Mouse (Mus musculus): ENCODE measurements at regions not wholly inside any gene's neighbourhood (a gene's known extent, or its start where the extent isn't known, plus 50 kb on each side); places are given as distances from the start of the nearest gene placed in this dataset.

DNA sequence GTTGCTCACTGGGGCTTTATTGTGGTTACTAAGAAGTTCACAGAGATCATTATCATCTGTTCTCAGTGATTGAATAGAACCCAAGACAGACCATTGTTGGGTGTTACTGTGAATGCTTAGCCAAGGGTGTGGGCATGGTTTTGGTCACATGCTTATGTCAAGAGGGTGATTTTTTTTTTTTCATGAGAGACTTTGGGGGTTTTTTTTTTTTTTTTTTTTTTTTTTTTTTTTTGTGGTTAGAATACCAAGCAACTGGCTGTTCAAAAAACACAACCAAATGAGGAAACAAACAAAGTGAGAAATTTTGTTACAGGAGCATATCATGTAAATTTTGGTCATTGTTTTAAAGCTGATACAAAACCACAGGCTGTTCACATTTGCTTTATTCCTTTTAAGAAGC lies 466.4 kb upstream of the Nr3c2 start:
- TF ChIP-seq CTCF (conservative IDR thresholded peaks at IDR 0.05; ENCODE audit: insufficient read depth, insufficient read length, low read depth, low read length) = no peak
- TF ChIP-seq POLR2A (IDR thresholded peaks at IDR 0.05; ENCODE audit: low read depth, low read length) = no peak
- Histone ChIP-seq H3K27me3 (replicated peaks; ENCODE audit: control insufficient read depth, insufficient read depth, low read length) (no peaks in the 10 kb centered on the region), H3K4me1 (ENCODE audit: control insufficient read depth, insufficient read depth, low read length) (no peaks in the 10 kb centered on the region), H3K36me3 (ENCODE audit: control insufficient read depth, insufficient read depth, low read length) (no peaks in the 10 kb centered on the region), H3K27ac (ENCODE audit: insufficient read depth, low read depth, low read length) (no peak overlapping the region), H3K4me3 (ENCODE audit: insufficient read depth, low read depth, low read length) (no peak overlapping the region)
- no peak for DNase-seq

DNA sequence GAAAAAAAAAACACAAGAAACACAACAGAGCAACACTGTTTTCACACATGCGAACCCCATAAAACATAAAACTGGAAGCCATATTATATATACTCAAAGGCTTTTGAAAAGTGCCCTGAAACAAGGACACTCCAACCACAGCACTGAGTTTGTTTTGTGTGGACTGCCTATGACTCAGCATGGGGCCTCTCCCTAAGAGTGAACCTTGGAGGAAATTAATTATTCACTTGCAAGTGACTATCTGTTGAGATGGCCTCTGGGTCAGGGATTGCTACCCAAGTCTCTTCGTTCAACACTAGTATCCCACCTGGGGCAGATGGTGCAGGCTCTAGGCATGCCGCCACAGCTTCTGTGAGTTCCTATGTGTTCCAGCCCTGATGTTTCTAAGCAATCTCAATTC lies 461.3 kb upstream of the Nr3c2 start:
- no peaks in the 10 kb centered on the region for H3K36me3 ChIP-seq (ENCODE audit: control insufficient read depth, insufficient read depth, low read length)
- no peak overlapping the region for H3K4me3 ChIP-seq (ENCODE audit: insufficient read depth, low read depth, low read length)
- no peaks in the 10 kb centered on the region for H3K4me1 ChIP-seq (ENCODE audit: control insufficient read depth, insufficient read depth, low read length)
- TF ChIP-seq POLR2A (IDR thresholded peaks at IDR 0.05; ENCODE audit: low read depth, low read length) (no peak), CTCF (conservative IDR thresholded peaks at IDR 0.05; ENCODE audit: insufficient read depth, insufficient read length, low read depth, low read length) (no peak)
- peak; percentile 43 for DNase-seq
- H3K27ac ChIP-seq (ENCODE audit: insufficient read depth, low read depth, low read length) = no peak overlapping the region
- H3K27me3 ChIP-seq (replicated peaks; ENCODE audit: control insufficient read depth, insufficient read depth, low read length) = no peaks in the 10 kb centered on the region
- 78% methylated on average over 3 of the region's 3 CpGs for WGBS

DNA sequence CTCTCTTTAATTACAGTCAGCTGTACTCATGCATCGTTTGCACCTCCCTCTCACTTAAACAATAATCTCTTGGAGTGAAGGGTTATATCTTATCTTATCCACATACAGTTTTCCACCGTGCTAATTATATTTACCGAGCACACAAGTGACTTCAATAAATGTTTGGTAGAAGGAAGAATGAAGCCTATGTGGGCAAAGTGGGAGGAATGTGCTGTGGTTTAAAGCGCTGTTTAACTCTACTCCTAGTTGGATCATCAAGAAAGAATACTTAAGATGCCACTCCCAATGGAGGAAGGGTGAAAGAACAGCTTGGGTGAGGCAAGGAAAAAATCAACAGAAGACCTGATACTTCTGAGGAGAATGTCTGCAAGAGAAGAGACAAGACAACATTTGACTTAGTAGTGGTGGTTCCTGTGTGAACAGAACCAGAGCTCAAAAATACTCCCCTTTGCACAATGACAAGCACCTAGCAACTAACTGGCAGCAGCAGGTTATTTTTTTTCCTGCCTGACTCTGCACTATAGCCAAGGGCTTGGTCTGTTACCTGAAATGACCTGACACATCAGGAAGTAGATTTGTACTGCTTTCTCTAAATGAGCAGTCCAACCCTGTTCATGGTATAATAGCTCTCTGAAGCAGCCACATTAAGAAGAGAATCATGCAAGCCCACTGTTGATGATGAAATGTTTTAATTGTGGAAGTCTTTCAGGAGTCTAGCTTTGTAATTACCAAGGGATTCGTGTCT lies 424.6 kb upstream of the Nr3c2 start:
- no peak overlapping the region for H3K4me3 ChIP-seq (ENCODE audit: insufficient read depth, low read depth, low read length)
- WGBS = 77% methylated on average over 5 of the region's 5 CpGs
- H3K27ac ChIP-seq (ENCODE audit: insufficient read depth, low read depth, low read length) = no peak overlapping the region
- no peaks in the 10 kb centered on the region for H3K36me3 ChIP-seq (ENCODE audit: control insufficient read depth, insufficient read depth, low read length)
- no peaks in the 10 kb centered on the region for H3K27me3 ChIP-seq (replicated peaks; ENCODE audit: control insufficient read depth, insufficient read depth, low read length)
- H3K4me1 ChIP-seq (ENCODE audit: control insufficient read depth, insufficient read depth, low read length) = no peaks in the 10 kb centered on the region
- DNase-seq = peak; percentile 14
- no peak for TF ChIP-seq CTCF (conservative IDR thresholded peaks at IDR 0.05; ENCODE audit: insufficient read depth, insufficient read length, low read depth, low read length)
- no peak for TF ChIP-seq POLR2A (IDR thresholded peaks at IDR 0.05; ENCODE audit: low read depth, low read length)

DNA sequence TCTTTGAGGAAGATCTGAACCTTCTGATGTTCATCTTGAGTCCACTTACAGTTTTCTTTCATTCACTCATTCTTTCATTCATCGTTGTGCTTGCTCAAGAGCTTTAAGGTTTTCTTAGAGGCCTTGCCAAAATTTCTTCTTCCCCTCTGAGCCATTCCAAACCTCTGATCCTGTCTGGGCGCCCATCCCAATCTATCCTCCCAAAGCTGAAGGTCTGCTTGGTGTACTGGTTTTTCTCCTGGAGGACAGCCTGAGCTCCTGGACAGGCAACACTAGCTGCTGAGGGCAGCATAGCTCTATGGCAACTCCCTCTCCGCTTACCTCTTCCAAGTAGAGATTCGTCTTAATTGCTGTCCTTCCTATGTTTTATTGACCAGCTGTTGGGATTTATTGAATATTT lies 420.3 kb upstream of the Nr3c2 start:
- no peak for DNase-seq
- Histone ChIP-seq H3K4me3 (ENCODE audit: insufficient read depth, low read depth, low read length) (no peak overlapping the region), H3K27me3 (replicated peaks; ENCODE audit: control insufficient read depth, insufficient read depth, low read length) (no peaks in the 10 kb centered on the region), H3K27ac (ENCODE audit: insufficient read depth, low read depth, low read length) (no peak overlapping the region), H3K36me3 (ENCODE audit: control insufficient read depth, insufficient read depth, low read length) (no peaks in the 10 kb centered on the region), H3K4me1 (ENCODE audit: control insufficient read depth, insufficient read depth, low read length) (no peaks in the 10 kb centered on the region)
- TF ChIP-seq POLR2A (IDR thresholded peaks at IDR 0.05; ENCODE audit: low read depth, low read length) (no peak), CTCF (conservative IDR thresholded peaks at IDR 0.05; ENCODE audit: insufficient read depth, insufficient read length, low read depth, low read length) (no peak)
- WGBS = 89% methylated on average over 4 of the region's 4 CpGs

DNA sequence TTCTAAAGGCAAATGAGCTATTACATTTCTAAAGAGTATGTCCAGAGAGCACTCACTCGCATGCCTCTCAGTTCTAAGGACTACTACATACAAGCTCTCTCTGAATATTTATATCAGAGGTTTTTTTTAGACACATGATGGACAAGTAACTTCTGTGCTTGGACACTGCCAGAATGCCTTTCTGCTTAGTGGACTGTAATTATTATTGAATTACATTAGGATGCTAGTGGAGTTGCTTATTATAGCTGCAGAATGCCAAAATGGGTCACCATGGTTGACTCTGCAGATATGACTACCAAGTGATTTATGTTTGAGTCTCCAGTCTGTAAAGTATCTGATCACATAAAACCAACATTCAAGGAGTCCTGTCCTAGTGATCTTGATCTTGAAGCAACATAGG lies 395.6 kb upstream of the Nr3c2 start:
- no peaks in the 10 kb centered on the region for H3K36me3 ChIP-seq (ENCODE audit: control insufficient read depth, insufficient read depth, low read length)
- no peak overlapping the region for H3K27ac ChIP-seq (ENCODE audit: insufficient read depth, low read depth, low read length)
- H3K27me3 ChIP-seq (replicated peaks; ENCODE audit: control insufficient read depth, insufficient read depth, low read length) = no peaks in the 10 kb centered on the region
- DNase-seq = no peak
- TF ChIP-seq POLR2A (IDR thresholded peaks at IDR 0.05; ENCODE audit: low read depth, low read length) (no peak), CTCF (conservative IDR thresholded peaks at IDR 0.05; ENCODE audit: insufficient read depth, insufficient read length, low read depth, low read length) (no peak)
- no peak overlapping the region for H3K4me3 ChIP-seq (ENCODE audit: insufficient read depth, low read depth, low read length)
- WGBS = 79% methylated on average over 1 of the region's 1 CpGs
- no peaks in the 10 kb centered on the region for H3K4me1 ChIP-seq (ENCODE audit: control insufficient read depth, insufficient read depth, low read length)

DNA sequence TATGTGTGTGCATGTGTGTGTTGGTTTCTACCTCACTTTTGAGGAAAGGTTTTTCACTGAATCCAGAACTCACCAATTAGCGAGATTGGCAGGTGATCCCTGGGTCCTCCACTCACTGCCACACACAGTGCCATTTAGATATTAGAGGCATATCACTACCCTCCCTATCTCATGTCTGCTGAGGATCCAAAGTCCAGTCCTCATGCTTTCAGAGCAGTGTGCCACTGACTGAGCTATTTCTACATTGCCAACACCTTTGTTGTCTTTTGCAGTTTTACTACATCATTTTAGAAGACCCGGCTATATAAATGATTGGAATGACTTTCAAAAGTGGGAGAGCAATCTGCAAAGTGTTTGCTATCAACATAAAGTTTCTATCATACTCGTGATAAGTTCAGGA lies 392.0 kb upstream of the Nr3c2 start:
- H3K4me1 ChIP-seq (ENCODE audit: control insufficient read depth, insufficient read depth, low read length) = no peaks in the 10 kb centered on the region
- no peak overlapping the region for H3K27ac ChIP-seq (ENCODE audit: insufficient read depth, low read depth, low read length)
- H3K27me3 ChIP-seq (replicated peaks; ENCODE audit: control insufficient read depth, insufficient read depth, low read length) = no peaks in the 10 kb centered on the region
- no peak for DNase-seq
- H3K36me3 ChIP-seq (ENCODE audit: control insufficient read depth, insufficient read depth, low read length) = no peaks in the 10 kb centered on the region
- H3K4me3 ChIP-seq (ENCODE audit: insufficient read depth, low read depth, low read length) = no peak overlapping the region
- TF ChIP-seq CTCF (conservative IDR thresholded peaks at IDR 0.05; ENCODE audit: insufficient read depth, insufficient read length, low read depth, low read length) (no peak), POLR2A (IDR thresholded peaks at IDR 0.05; ENCODE audit: low read depth, low read length) (no peak)
- 69% methylated on average over 3 of the region's 3 CpGs for WGBS

DNA sequence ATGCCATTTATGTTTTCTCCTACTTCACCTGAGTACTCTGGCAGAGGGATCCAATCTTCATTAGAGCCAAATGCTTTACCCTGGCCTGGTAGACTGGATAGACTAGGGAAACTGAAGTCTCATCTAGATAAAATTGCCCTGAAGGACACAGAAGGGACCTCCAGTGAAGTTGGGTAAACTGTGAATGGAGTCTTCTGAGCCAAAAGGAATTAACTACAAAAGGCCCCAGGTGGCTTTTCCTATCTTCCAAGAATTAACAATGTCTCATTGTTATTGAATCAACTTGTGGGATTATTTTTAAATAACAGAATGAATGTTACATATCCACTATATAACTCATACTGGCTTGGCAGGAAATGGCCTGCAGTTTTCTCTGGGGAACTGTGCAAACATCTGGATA lies 390.0 kb upstream of the Nr3c2 start:
- Histone ChIP-seq H3K27me3 (replicated peaks; ENCODE audit: control insufficient read depth, insufficient read depth, low read length) (no peaks in the 10 kb centered on the region), H3K27ac (ENCODE audit: insufficient read depth, low read depth, low read length) (no peak overlapping the region), H3K4me3 (ENCODE audit: insufficient read depth, low read depth, low read length) (no peak overlapping the region), H3K36me3 (ENCODE audit: control insufficient read depth, insufficient read depth, low read length) (no peaks in the 10 kb centered on the region), H3K4me1 (ENCODE audit: control insufficient read depth, insufficient read depth, low read length) (no peaks in the 10 kb centered on the region)
- DNase-seq = no peak
- no peak for TF ChIP-seq POLR2A (IDR thresholded peaks at IDR 0.05; ENCODE audit: low read depth, low read length)
- no peak for TF ChIP-seq CTCF (conservative IDR thresholded peaks at IDR 0.05; ENCODE audit: insufficient read depth, insufficient read length, low read depth, low read length)
